Mouse (Mus musculus) midbrain, postnatal 0 days (tissue): ENCODE measurements around the gene Gm3248. TPM values are rescaled to one million over a fixed set of nuclear protein-coding genes. Genes with fewer than 3 reads are reported as not detected.
"Not testable (repeated sequence)": the region's sequence is repeated elsewhere in the genome, so short reads cannot be mapped to it uniquely, and the experiment has no call there.

Experiments
- ATAC-seq: fragments of 200-750 bp; cut with Nextera tagmentation; 2 replicates; pipeline ENCODE4 v1.8.0; 2017; ENCODE audit warnings: moderate number of reproducible peaks, mild to moderate bottlenecking, moderate TSS enrichment, moderate library complexity; ENCODE audit not compliant: low FRiP score
- DNase-seq: peaks from one replicate; pipeline ENCODE4 v3.0.0-alpha.2; 2015; ENCODE audit warnings: low spot score
- H3K27ac ChIP-seq: fragments of 300-500 bp; sonication (generic); 2 replicates; pipeline ENCODE4 v1.5.1; 2014; ENCODE audit warnings: low read depth, mild to moderate bottlenecking, low read length, mixed read lengths
- H3K27me3 ChIP-seq: fragments of 300-500 bp; sonication (generic); 2 replicates; pipeline ENCODE4 v1.6.1; 2014; ENCODE audit warnings: low read length, control low read depth, mixed read lengths; ENCODE audit not compliant: insufficient read depth
- H3K36me3 ChIP-seq: fragments of 300-500 bp; sonication (generic); 2 replicates; pipeline ENCODE4 v1.6.1; 2014; ENCODE audit warnings: low read length, control low read depth, mixed read lengths; ENCODE audit not compliant: insufficient read depth
- H3K4me1 ChIP-seq: fragments of 300-500 bp; sonication (generic); 2 replicates; pipeline ENCODE4 v1.6.1; 2014; ENCODE audit warnings: mild to moderate bottlenecking, control low read depth, antibody characterized with exemption, low read length, mixed read lengths; ENCODE audit not compliant: insufficient read depth
- H3K4me2 ChIP-seq: fragments of 300-500 bp; sonication (generic); 2 replicates; pipeline ENCODE4 v1.6.1; 2014; ENCODE audit warnings: low read depth, mild to moderate bottlenecking, low read length, mixed read lengths; ENCODE audit not compliant: poor library complexity, severe bottlenecking
- H3K4me3 ChIP-seq: fragments of 300-500 bp; sonication (generic); 2 replicates; pipeline ENCODE4 v1.5.1; 2014; ENCODE audit warnings: low read depth, mild to moderate bottlenecking, low read length, moderate library complexity
- H3K9ac ChIP-seq: fragments of 300-500 bp; sonication (generic); replicated peaks from 2 replicates; pipeline ENCODE4 v1.6.1; 2014; ENCODE audit warnings: mild to moderate bottlenecking, low read length, moderate library complexity, mixed read lengths; ENCODE audit not compliant: poor library complexity, severe bottlenecking
- H3K9me3 ChIP-seq: fragments of 300-500 bp; sonication (generic); 2 replicates; pipeline ENCODE4 v1.6.1; 2016; ENCODE audit warnings: low read length, control low read depth
- CTCF ChIP-seq: IDR thresholded peaks from 2 replicates; pipeline ENCODE4 v1.5.1; 2016; ENCODE audit warnings: antibody characterized with exemption, mild to moderate bottlenecking
- WGBS: fragments of 180-500 bp; shearing (Covaris S2); extraction: QIAGEN DNeasy Blood & Tissue Kit; methylation state at CpG from one replicate; pipeline ENCODE4 v1.1.7; 2014; 5-methylcytosine and 5-hydroxymethylcytosine counted together
- polyA plus RNA-seq: library from polyadenylated mRNA; unstranded; fragments of >200 nt; fragmentation: Nextera tagmentation; extraction: Ambion mirVana; gene quantifications from 2 replicates; pipeline ENCODE4 v1.2.1, GENCODE M21; 2015
- total RNA-seq: library from RNA; depleted of rRNA; stranded (reverse); fragments of >200 nt; gene quantifications from 2 replicates; pipeline ENCODE4 v1.2.3, GENCODE M21; 2014; rRNA removed

Gene Gm3248
- 2.6 and 3.6 TPM in 2 replicates for total RNA-seq
- polyA plus RNA-seq, result 3.4 and 4.4 TPM in 2 replicates

GRCm38 (mm10) chr14:5961635-5962034, at the start of gene Gm3248:
Gene Gm3248, minus strand, starts transcription at chr14:5961745.
- H3K4me1 ChIP-seq, H3K36me3 ChIP-seq, H3K27ac ChIP-seq, H3K27me3 ChIP-seq, ATAC-seq, H3K9me3 ChIP-seq: not testable (repeated sequence)
- Histone ChIP-seq H3K4me2 (peak within 1 kb of the TSS; percentile 52), H3K4me3 (peak within 1 kb of the TSS; percentile 48), H3K9ac (peak within 1 kb of the TSS; percentile 50; the same call in 1 of the 2 replicates)
- peak; percentile 40 for DNase-seq
- 2% methylated on average over 7 of the region's 23 CpGs for WGBS
- TF ChIP-seq CTCF, result 0 out of 2 replicates have a peak, but pooled peaks have one; percentile 1

GRCm38 (mm10) chr14:5987136-5987535, 25.6 kb upstream of the Gm3248 start:
- H3K36me3 ChIP-seq, H3K9me3 ChIP-seq, ATAC-seq, H3K4me2 ChIP-seq, DNase-seq, H3K4me3 ChIP-seq, H3K27ac ChIP-seq, H3K4me1 ChIP-seq, H3K9ac ChIP-seq, H3K27me3 ChIP-seq: not testable (repeated sequence)
- 72% methylated on average over 3 of the region's 7 CpGs for WGBS

- not testable (repeated sequence) for H3K4me2 ChIP-seq, ATAC-seq, H3K4me3 ChIP-seq, DNase-seq, H3K9me3 ChIP-seq, H3K27ac ChIP-seq, H3K36me3 ChIP-seq, H3K4me1 ChIP-seq, H3K9ac ChIP-seq, H3K27me3 ChIP-seq
- 76% methylated on average over 2 of the region's 2 CpGs for WGBS
These were observed 17.5 kb upstream of the Gm3248 start, which contains the start of gene Gm3453 for GRCm38 (mm10) chr14:5979037-5979436. Gene Gm3453, minus strand, starts transcription at chr14:5979137.

GRCm38 (mm10) chr14:5962441-5962840, 896 bp upstream of the Gm3248 start:
- not testable (repeated sequence) for H3K4me3 ChIP-seq, H3K9me3 ChIP-seq, H3K9ac ChIP-seq, H3K4me2 ChIP-seq, ATAC-seq, H3K36me3 ChIP-seq, H3K4me1 ChIP-seq, DNase-seq, H3K27me3 ChIP-seq, H3K27ac ChIP-seq
- 13% methylated on average over 4 of the region's 4 CpGs for WGBS

GRCm38 (mm10) chr14:5961102-5961501, 443 bp downstream of the Gm3248 start:
- not testable (repeated sequence) for ATAC-seq, DNase-seq, H3K36me3 ChIP-seq, H3K27me3 ChIP-seq, H3K27ac ChIP-seq, H3K4me1 ChIP-seq, H3K9me3 ChIP-seq
- peak overlapping the region; percentile 50; the same call in 1 of the 2 replicates for H3K9ac ChIP-seq
- peak overlapping the region; percentile 52 for H3K4me2 ChIP-seq
- H3K4me3 ChIP-seq, result peak overlapping the region; percentile 48
- 2% methylated on average over 10 of the region's 24 CpGs for WGBS

- H3K27me3 ChIP-seq, H3K4me3 ChIP-seq, H3K9ac ChIP-seq, ATAC-seq, H3K27ac ChIP-seq, H3K36me3 ChIP-seq, DNase-seq, H3K9me3 ChIP-seq, H3K4me2 ChIP-seq, H3K4me1 ChIP-seq: not testable (repeated sequence)
- 0% methylated on average over 3 of the region's 10 CpGs for WGBS
- TF ChIP-seq CTCF, result peak; percentile 44
These were observed 1.1 kb downstream of the Gm3248 start for GRCm38 (mm10) chr14:5960479-5960878.

- H3K4me2 ChIP-seq, H3K36me3 ChIP-seq, H3K27me3 ChIP-seq, DNase-seq, H3K27ac ChIP-seq, H3K4me1 ChIP-seq, H3K9me3 ChIP-seq, ATAC-seq, H3K9ac ChIP-seq, H3K4me3 ChIP-seq: not testable (repeated sequence)
- 80% methylated on average over 7 of the region's 7 CpGs for WGBS
These were observed 38.3 kb downstream of the Gm3248 start for GRCm38 (mm10) chr14:5923276-5923675.

GRCm38 (mm10) chr14:5918330-5918942, 43.1 kb downstream of the Gm3248 start:
- H3K4me1 ChIP-seq, H3K27ac ChIP-seq, H3K27me3 ChIP-seq, H3K4me2 ChIP-seq, ATAC-seq, H3K4me3 ChIP-seq, DNase-seq, H3K36me3 ChIP-seq, H3K9me3 ChIP-seq, H3K9ac ChIP-seq: not testable (repeated sequence)
- 74% methylated on average over 4 of the region's 4 CpGs for WGBS

GRCm38 (mm10) chr14:5913701-5914100, 47.8 kb downstream of the Gm3248 start:
- H3K27me3 ChIP-seq, H3K4me2 ChIP-seq, H3K9me3 ChIP-seq, ATAC-seq, H3K27ac ChIP-seq, H3K9ac ChIP-seq, H3K36me3 ChIP-seq, H3K4me3 ChIP-seq, DNase-seq, H3K4me1 ChIP-seq: not testable (repeated sequence)
- WGBS, result 95% methylated on average over 2 of the region's 2 CpGs
